Mouse (Mus musculus) myocyte (in vitro differentiated cells): ENCODE measurements around the gene Stxbp4.

Experiments used
- E2F4 ChIP-seq: IDR thresholded peaks from one replicate; pipeline ENCODE4 v1.6.1; 2011; ENCODE audit warnings: mild to moderate bottlenecking, control low read depth, moderate library complexity; ENCODE audit not compliant: insufficient read depth
- MAX ChIP-seq: IDR thresholded peaks from one replicate; pipeline ENCODE4 v1.6.1; 2011; ENCODE audit warnings: low read depth, mild to moderate bottlenecking, control low read depth
- POLR2A ChIP-seq: IDR thresholded peaks from one replicate; pipeline ENCODE4 v1.6.1; 2011; ENCODE audit warnings: low read depth, mild to moderate bottlenecking, control low read depth, moderate library complexity; ENCODE audit not compliant: insufficient read length
- POLR2AphosphoS2 ChIP-seq: IDR thresholded peaks from one replicate; pipeline ENCODE4 v1.6.1; 2011; ENCODE audit warnings: low read depth, control low read depth; ENCODE audit not compliant: insufficient read length
- TCF12 ChIP-seq: IDR thresholded peaks from one replicate; pipeline ENCODE4 v1.6.1; 2011; ENCODE audit warnings: mild to moderate bottlenecking, control low read depth; ENCODE audit not compliant: poor library complexity, insufficient read depth, severe bottlenecking
- TCF3 ChIP-seq: IDR thresholded peaks from one replicate; pipeline ENCODE4 v1.6.1; 2011; ENCODE audit warnings: low read depth, control low read depth; ENCODE audit not compliant: insufficient read length

DNA sequence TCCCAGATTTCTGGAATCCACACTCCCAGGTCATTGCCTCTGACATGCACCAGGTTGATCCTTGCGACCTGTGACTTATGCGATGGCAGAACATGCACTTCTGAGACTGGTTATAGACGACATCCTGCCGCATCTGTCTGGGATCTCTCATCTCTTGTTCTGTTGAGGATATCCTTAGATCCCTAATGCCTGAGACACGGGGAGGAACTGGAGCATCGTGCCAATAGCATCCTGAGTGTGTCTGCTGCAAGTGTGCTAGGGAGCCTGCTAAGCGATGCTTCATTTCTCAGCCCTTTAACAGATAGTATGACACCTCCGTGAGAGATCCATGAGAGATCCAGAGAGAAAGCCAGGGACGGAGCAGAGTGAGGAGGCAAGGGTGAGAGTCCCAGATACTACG lies 148.7 kb downstream of the Stxbp4 start:
- TF ChIP-seq POLR2A (no peak), E2F4 (no peak), MAX (no peak), POLR2AphosphoS2 (no peak), TCF3 (no peak), TCF12 (no peak)
